Mouse (Mus musculus): ENCODE measurements around the gene Mrtfa.

Gene Mrtfa

GRCm38 (mm10) chr15:81154846-81155624 is 35.5 kb downstream of the Mrtfa start:
- no peak for DNase-seq

- DNase-seq: peak; percentile 23 to 33
These were observed 48.5 kb downstream of the Mrtfa start for GRCm38 (mm10) chr15:81141956-81142576.

- no peak for DNase-seq
These were observed 50.6 kb downstream of the Mrtfa start for GRCm38 (mm10) chr15:81140004-81140403.

- no peak for DNase-seq
These were observed 53.3 kb downstream of the Mrtfa start for GRCm38 (mm10) chr15:81137298-81137697.

- DNase-seq: no peak
These were observed 56.8 kb downstream of the Mrtfa start for GRCm38 (mm10) chr15:81133781-81134180.

- DNase-seq: no peak
These were observed 59.4 kb downstream of the Mrtfa start for GRCm38 (mm10) chr15:81131152-81131551.

- no peak for DNase-seq
These were observed 60.6 kb downstream of the Mrtfa start for GRCm38 (mm10) chr15:81129970-81130369.

- DNase-seq: no peak
These were observed 62.3 kb downstream of the Mrtfa start for GRCm38 (mm10) chr15:81128155-81128838.

- DNase-seq: no peak
These were observed 66.3 kb downstream of the Mrtfa start for GRCm38 (mm10) chr15:81124282-81124681.

GRCm38 (mm10) chr15:81123122-81123521 is 67.4 kb downstream of the Mrtfa start:
- no peak for DNase-seq

GRCm38 (mm10) chr15:81122535-81122934 is 68.0 kb downstream of the Mrtfa start:
- DNase-seq: no peak

- no peak for DNase-seq
These were observed 68.5 kb downstream of the Mrtfa start for GRCm38 (mm10) chr15:81122078-81122477.

GRCm38 (mm10) chr15:81120946-81121345 is 69.6 kb downstream of the Mrtfa start:
- no peak for DNase-seq

- no peak for DNase-seq
These were observed 70.4 kb downstream of the Mrtfa start for GRCm38 (mm10) chr15:81120140-81120539.

- DNase-seq: no peak
These were observed 72.3 kb downstream of the Mrtfa start for GRCm38 (mm10) chr15:81118226-81118625.

- DNase-seq: no peak
These were observed 78.0 kb downstream of the Mrtfa start for GRCm38 (mm10) chr15:81112589-81112988.

- DNase-seq: no peak
These were observed 80.2 kb downstream of the Mrtfa start for GRCm38 (mm10) chr15:81110315-81110714.

- peak; percentile 16 to 30 for DNase-seq
These were observed 84.6 kb downstream of the Mrtfa start for GRCm38 (mm10) chr15:81105962-81106361.

- peak; percentile 71 to 77 for DNase-seq
These were observed 85.8 kb downstream of the Mrtfa start for GRCm38 (mm10) chr15:81104585-81105259.

- no peak for DNase-seq
These were observed 87.1 kb downstream of the Mrtfa start for GRCm38 (mm10) chr15:81103500-81103899.

GRCm38 (mm10) chr15:81102274-81102879 is 88.2 kb downstream of the Mrtfa start:
- no peak for DNase-seq

GRCm38 (mm10) chr15:81101316-81101715 is 89.2 kb downstream of the Mrtfa start:
- no peak for DNase-seq

- DNase-seq: no peak
These were observed 91.3 kb downstream of the Mrtfa start for GRCm38 (mm10) chr15:81099269-81099668.
